Mouse (Mus musculus): ENCODE measurements at regions not wholly inside any gene's neighbourhood (a gene's known extent, or its start where the extent isn't known, plus 50 kb on each side); places are given as distances from the start of the nearest gene placed in this dataset.

DNA sequence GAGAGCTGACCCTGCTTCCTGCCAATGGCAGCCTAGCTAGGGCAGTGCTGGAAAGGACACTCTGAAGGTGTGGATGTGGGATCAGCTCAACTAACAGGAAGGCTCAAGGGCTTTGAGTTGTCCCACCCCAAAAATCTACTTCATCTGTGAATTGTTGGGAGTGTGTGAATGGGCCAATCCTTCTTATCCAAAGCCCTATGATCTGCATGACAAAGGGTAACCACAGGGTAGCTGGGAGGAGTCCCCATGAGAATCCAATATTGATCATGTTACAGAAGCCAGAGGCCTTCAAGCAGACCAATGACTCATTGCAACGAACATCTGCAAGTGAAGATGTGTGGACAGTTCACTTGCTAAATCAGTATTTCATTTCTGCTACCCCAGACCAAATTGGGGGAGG is 51.1 kb upstream of the Adra1b start:
- no peak for DNase-seq

DNA sequence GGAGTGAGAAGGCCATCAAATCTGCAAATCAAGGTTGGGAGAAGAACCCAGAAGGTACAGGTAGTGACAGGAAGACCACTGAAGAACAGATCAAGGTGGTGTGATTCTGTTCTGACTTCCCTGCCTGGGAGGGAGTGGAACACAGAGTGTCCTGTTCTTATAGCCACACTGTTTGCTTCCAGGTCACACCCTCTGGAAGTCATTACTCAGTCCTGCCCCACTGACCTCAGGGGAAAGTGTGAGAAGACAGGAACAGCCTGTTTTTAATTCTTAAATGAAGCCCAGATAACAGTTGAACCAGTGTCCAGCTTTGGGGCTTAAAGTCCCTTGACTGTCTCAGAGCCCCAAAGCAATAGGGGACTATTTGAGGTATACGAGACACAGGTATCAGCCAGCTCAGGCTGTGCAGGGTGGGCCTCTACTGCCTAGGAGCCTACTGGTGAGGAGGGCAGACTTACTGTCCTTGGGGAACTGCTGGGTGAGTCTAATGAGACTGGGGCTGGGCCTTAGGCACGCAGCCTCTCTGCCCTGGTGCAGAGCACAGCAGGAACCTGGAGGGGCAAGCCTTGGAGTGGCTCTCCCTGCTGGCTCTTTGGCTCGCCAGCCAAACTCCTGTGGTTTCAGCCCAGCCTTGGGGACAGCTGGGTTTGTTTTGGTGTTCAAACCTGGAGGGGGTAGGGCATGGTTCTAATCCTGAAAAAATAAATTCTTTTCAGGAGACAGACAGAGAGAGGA is 57.4 kb upstream of the Adra1b start:
- no peak for DNase-seq

DNA sequence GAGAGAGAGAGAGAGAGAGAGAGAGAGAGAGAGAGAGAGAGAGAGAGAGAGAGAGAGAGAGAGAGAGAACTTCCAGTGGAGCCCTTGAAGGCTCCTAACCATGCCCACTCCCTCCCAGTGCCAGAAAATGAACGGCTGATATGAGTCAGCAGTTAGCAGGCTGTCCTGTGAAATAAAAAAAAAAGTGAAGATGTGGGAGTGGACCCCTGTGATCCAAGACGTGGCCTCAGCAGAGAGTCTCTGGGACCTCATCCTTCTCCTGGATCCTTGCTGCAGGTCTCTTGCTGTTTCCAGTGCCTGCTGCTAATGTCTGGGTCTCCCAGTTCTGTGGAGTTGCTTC is 57.9 kb upstream of the Adra1b start:
- DNase-seq, result no peak

DNA sequence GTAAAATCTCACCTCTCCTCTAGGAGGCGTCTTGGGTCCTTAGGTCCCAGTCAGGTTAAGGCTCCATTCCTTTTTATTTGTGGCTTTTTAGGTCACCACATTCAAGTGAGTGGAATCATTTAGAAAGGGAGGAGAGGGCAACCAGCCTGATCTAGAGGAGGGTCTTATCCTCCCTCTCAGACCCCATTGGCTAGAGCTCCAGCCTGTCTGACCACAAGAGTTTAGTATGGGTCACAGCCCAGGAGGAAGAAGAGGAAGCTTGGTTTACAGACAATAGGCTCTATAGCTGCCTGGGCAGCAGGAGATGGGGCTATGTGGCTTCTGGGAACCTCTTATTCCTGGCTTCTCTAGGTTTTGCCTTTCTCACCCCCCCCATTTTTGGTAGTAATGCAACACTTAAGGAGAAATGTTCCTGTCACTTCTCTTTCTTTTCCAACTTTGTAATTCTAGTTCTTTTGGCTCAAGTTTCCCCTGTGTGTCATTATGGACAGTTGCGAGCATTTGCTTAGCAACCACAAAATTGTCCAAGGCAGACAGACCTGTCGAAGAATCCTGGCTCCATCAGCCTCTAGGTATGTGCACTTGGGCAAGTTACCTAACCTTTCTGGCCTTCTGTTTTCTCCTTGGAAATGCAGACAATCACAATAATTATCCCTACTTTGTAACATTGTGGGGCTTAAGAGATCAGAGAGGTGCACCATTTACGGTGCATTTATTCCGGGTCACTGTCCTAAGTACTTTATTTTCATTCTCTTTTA is 59.5 kb upstream of the Adra1b start:
- no peak for DNase-seq

DNA sequence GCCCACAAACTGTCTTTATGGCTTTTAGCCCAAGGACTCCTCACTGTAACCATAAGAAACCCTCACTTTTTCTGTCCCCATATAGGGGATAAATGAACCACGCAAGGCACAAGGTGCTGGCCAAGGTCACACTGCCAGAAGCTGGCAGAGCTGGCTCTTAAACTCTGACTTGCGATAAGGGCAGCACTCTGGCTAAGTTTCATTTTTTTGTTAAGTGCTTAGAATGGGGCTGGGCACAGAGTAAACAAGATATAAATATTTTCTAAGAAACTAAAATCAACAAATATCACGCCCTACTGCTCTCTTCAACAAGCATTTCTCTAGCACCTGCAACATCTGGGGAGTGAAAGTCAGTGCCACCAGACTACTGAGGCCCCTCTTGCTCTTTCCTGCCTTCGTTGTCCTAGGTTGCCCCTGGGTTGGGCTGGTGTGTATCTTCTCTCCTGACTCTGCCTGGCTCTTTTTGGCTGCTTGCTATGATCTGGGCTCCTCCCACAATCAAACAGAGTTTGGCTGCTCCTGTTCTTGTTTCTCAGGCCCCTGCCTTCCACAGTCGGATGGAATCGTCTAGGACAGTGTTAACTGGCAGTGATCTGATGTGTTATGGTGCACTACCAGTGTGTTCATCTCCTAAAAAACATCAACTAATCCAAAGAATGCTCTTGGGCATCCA is 60.5 kb upstream of the Adra1b start:
- DNase-seq, result no peak

DNA sequence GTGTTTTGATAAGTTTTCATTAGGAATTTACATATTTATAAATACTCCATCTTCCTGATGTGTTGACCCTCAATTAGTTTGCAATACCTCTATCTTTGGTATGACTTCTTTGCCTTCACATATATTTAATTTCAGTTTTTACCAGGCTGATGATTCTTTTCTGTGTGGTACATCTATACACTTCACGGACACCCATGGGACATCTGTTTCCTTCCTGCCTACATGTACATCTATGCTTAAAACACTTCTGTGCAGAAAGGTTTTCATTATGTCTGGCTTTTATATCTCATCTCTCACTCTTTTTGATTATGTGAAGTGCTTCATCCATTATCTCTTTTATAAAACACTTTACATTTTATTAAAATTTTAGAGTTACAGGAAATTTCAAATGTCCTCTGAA is 66.8 kb upstream of the Adra1b start:
- no peak for DNase-seq

DNA sequence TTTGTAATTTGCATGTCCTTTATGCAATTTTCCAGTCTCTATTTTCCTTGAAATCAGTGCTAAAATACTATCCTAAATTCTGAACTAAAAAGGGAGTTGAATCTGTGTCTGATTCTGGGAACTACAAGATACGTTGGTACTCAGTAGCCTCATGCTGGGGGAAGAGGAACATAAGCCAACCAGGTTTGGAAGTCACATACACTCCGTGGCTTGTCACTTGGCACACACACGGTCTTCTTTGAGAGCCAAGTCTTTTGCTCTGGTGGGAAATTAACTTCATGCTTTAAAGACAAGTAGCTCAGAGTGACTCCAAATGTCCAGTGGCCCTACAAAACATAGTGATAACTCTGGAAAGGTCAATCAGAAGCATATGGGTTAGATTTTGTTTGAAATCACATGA is 70.9 kb upstream of the Adra1b start:
- DNase-seq, result no peak

DNA sequence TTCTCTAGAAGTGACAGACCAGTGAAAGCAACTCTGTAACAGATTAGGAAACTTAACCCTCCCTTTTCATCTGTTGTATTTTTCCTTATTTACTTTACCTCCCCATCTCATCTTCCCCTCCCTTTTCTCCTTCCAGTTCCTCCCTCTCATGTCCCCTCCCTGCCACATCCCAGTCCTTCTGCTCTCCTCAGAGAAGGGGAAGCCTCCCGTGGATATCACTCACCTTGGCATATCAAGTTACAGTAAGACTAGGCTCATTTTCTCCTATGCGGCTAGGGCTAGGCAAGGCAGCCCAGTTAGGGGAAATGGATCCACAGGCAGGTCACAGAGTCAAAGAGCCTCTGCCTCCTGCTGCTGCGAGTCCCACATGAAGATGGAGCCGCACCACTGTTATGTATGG is 75.0 kb upstream of the Adra1b start:
- DNase-seq, result no peak

DNA sequence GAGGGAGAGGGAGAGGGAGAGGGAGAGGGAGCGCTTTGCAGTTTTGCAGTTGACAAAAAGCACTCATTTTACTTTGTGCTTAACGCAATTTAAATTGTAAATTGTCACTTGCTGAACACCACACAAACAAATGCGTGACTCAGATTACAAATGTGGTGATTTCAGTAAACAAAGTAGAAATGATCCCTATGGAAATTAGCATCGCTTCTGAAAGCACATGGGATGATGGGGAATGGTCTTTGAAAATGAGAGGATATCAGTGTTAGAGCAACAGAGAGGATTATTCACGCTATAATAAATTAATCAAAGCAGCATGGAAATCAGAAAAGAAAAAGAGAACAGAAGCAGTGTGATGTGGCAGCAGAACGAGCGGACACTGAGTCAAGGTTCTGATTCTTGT is 78.4 kb upstream of the Adra1b start:
- no peak for DNase-seq

DNA sequence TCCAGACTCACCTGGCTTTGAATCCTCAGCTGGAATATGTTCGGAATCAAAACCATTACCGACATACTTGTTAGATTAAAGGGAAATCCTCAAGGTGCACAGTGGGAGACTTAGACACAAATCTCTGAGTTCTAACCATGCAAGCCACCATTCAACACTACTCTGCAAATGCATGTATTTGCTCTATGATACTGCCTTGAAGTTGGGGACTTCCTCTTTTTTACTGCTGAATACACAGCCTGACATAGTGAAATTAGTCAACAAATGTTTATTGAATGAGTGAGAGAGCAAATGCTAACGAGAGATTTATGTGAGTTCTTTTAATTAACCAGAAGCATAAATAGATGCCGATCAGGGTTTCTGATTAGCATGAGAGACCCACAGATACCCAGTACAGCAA is 79.4 kb upstream of the Adra1b start:
- no peak for DNase-seq

DNA sequence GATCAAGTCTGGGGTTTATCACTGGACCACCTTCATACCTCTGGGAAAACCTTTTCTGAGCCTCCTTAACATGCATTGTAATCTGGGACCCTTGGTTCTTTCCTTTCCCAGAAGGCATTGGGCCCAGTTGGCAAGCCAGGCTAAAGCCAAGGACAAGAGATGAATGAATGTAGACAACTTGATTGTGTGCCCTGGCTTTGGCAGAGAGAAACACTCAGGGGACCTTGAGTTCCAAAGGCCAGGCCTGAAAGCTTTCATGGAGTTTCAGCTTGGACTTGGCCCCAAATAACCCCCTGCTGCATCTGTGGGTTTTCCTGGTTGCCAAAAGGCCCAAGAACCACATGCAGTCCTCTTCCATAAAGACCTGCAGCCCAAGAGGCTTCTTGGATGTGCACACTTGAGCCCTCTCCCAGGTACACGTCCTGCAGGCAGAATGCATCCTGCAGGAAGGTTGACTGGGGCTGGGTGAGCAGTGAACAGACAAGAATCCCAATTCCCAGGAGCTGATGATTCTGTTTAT is 89.0 kb upstream of the Adra1b start:
- DNase-seq, result no peak

DNA sequence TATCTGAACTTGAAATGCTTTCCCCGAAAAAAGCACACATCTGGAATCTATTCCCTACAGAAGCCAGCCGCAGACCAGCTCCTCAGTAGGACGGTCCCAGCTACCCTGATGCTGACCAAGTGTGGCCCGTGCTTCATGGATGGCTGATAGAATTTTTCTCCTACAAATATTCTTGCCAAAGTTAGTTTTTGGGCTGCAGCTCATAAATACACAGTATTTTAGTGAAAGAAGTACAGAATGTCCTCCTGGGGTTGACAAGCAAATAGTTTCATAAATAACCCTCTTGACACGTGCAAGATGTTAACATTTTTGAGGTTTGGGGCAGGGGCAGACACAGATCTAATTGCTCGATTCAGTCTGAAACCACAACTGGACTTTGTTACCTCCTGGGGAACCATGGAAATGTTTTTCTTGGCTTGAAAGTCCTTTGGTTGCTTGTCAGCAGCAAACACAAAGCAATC is 91.0 kb upstream of the Adra1b start:
- DNase-seq, result peak; percentile 24

DNA sequence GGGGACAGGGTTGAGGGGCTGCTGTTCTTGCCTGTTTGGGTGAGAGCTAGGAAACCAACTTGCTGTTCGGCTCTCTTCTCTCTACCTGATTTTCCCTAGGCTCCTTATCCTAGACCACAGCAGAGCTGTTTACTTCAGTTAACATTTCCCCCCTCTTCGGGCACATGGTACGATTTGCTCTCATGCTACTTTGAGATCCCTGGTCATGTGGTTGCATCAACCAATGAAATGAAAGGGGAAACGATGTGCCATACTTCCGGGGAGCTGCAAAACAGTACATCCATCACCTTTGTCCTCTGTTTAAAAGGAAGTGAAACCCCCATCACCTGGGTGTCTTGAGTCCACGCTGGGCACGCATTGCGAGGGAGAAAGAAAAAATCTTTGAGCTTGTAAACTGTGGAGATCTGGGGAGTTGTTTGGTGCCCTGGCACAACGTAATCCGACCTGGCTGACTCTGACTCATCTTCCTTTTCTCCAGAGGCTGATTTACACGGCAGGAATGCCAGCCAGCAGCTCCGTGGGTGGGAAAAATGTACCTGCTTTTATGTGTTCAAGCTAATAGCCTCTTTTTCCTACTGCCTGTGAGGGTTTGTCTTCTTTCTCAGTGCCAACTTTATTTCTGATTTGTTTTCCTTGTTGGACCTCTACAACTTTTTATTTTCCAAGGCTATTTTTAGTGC is 97.2 kb upstream of the Adra1b start:
- no peak for DNase-seq

DNA sequence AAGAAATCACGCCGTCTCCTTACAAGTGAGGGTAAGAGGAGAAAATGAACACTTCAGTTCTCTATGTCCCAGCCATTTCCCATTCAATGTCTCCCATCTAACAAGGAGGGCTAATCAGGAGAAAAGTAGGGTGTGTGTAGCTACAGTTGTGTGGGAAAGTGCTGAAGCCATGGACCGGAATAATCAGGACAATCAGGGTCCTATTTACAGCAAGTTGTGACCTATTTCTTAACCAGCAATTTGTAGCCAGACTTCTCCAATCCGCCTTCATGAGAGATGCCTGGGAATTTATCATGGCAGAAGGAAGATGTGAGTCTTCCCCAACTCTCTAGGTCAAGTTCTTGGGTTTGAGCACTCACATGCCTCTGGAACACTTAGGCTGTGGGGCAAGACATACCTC is 99.0 kb upstream of the Adra1b start:
- DNase-seq, result no peak

DNA sequence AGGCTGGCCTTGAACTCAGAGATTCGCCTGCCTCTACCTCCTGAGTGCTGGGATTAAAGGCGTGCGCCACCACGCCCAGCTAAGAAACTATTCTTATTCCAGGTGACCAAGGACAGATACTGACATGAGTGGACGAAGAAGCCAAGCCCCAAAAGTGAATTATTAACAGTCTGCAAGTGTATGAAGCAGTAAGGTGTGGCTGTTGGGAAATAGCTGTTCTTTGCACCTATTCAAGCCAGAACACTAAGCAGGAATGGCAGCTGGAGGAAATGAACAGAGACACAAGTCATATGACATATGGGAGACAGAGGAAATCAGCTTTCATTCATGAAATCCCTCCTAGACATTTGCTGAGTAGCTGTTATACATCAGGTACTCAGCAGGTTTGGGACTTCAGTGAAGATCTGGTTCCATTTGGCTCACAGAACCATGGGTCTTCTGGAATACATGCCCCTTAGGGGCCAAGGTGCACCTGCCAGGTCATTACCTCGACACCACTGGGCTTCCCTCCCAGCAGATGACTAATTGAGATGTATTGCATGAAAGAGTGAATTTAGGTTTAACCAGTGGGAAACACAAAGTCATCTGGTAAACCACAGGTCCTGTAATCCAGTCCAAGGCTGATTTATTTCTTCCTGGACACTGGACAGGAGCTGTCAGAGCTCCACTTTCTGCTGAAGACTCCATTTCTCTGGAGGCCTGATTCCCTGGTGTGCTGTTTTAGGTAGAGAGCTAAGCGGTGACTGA is 101.0 kb upstream of the Adra1b start:
- DNase-seq, result peak; percentile 20

DNA sequence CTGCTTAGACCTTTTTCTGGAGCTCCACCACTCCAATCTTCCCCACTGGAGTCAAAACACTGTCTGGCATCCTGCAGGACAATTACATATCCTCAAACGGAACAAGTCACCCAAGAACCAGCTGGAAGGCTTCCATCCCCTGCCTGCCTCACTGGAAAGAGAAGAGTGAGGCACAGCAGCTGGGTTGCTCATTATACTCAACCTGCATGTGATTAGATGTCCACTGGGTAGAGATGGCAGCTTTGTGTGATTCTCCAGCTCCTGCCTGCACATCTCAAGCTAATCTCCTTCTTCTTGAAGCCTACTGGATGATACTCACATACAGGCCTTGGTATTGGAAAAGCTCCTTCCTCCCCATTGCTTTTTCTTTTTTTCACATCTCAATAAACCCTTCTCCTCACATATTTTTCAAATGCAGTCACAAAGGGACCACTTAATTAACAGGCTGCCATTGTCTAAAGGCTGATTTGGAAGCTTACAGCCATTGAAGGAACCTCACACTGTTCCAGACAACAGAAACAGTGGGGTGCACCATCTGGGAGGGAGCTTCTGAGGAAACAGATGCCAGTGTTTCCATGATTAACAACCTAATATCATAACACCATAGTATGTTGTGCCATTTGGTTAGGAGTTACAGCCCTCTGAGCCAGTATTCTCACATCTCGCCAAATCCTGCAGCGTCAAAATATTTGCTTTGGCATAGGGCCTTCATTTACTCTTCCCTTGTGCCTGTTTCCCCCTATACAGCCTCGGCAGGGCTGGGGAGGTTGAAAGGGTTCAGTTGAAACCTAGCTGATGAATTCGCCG is 101.9 kb upstream of the Adra1b start:
- no peak for DNase-seq

DNA sequence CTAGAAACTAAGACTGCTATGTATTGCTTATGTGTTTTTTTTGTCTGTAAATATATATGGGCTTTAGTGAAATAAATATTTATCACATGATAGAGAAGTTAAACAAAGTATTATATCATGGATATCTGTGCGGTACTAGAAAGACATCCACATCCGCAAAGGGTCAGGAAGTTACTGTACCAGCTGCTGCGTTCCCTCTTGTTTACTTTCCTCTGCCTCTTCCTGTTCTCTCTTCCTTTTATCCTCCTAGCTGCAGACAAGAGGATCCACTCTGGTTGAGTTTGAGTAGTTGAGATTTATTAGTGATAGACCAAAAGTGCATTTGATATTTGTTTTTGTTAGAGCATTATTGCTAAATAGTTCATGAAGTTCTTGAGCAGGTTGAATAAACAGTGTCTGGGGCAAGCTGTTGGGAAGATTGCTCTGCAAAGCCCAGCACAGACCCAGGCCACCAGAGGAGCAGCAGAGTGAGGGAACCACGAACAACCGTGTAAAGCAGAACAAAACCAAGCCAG is 106.6 kb upstream of the Adra1b start:
- no peak for DNase-seq

DNA sequence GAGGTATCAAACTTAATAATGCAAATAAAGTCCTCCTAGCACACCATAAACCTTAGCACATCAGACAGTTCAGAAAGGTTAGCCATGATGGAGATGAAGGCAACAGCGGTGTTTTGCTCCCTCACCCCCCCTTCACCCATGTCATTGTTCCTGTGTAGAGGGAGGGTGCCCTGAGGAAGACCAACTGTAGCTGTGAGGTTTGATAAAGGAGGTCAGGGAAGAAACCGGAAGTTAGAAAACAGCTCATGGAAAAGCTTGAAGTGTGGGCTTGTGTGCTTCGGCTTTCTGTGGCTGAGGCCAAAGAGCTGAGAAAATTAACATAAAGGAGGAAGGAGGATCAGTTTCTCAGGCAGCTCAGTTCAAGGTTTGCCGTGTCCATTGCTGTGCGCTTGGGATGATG is 111.3 kb upstream of the Adra1b start:
- no peak for DNase-seq

DNA sequence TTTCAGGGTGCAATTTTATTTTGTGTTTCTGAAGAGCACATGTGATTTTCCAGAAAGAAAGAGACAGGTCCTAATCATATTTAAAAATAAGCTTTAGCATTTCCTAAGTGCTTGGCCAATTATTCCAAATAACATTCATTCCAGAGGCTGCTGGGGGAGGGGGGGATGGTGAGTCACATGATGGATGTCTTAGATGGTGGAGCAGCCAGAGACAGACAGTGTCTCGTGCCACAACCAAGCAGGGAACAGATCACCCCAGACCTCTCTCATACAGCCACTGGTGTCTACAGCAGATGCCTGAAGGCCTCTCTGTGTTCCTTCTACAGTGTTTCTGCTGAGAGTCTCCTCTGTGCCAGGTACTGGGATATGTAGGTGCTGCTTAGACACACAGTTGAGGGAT is 112.8 kb upstream of the Adra1b start:
- no peak for DNase-seq

DNA sequence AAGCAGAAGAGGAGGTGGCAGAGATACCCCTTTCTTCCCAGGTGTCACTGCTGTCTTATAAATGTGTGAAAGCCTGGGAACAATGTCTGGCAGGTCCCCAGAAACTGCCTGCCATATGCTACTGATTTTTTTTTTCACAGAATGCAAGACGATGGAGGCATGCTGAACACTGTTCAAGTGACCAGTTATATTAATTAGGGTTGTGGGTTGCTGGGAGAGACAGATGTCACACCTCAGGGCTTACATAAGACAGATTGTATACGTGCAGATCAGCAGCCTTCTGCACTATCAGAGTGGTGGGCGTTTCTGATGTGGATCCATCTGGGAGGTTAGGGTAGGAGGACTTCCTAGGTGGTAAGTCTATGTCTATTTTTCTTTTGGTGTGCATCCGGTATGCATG is 120.6 kb upstream of the Adra1b start:
- no peak for DNase-seq

DNA sequence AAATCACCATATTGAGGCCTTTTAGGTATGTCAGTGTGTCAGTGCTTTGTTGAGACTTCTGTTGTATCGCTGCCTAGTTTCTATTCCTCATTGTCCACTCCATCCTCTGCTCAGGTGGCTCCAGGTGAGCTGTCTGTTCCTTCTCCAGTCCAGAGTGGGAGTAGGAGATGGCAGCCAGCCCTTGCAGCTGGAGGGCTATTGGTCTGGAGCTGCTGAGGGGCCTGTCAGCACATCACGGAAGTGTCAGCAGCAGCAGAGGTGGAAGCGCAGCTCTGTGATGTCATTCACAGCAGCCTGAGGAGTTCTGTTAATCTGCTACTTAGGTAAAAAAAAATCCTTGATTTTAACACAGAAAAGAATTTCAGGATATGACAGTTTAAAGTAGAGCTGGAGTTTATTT is 126.0 kb upstream of the Adra1b start:
- DNase-seq, result no peak

DNA sequence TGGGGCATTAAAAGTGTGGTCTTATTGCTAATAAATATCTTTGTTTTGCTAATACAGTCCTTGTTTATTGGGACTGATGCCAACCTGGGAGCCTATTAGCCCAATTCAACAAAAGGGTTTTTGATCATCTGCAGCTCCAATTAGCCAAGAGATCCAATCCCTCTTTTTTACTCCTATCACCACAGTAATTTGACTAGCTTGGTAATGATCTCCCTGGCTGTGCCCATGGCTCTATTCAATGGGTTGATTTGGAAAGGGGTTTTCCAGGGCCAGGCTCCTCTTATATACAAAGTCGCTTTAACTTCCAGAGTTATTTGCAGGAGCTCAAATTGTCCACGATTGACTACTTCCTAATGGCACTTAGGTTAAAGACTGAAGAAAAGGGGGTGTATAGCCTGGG is 145.1 kb upstream of the Adra1b start:
- DNase-seq, result no peak

Data from kidney, adult 11 months (tissue).